Mouse (Mus musculus) heart, embryonic 14.5 days (tissue): ENCODE data around the gene Ccnf. TPM values are rescaled to one million over a fixed set of nuclear protein-coding genes. Genes with fewer than 3 reads are reported as not detected.

Experiments
- ATAC-seq: fragments of 200-750 bp; cut with Nextera tagmentation; 2 replicates; pipeline ENCODE4 v1.8.0; 2017; ENCODE audit warnings: low read depth, moderate TSS enrichment; ENCODE audit not compliant: insufficient number of reproducible peaks, insufficient read depth, low FRiP score
- H3K27ac ChIP-seq, 2 experiments: fragments of 200-500 bp in 1 of 2; fragments of 300-500 bp in 1 of 2; sonication (generic) in 1 of 2; replicated peaks in 1 of 2; 2 replicates each; pipeline ENCODE4 v1.5.1; 2012 to 2014; ENCODE audit warnings: low read depth in 2 of 2, low read length in 2 of 2, control low read depth in 1 of 2, mild to moderate bottlenecking in 1 of 2, mixed read lengths in 1 of 2; ENCODE audit not compliant: control insufficient read depth in 1 of 2, insufficient read depth in 1 of 2
- H3K27me3 ChIP-seq: fragments of 300-500 bp; sonication (generic); 2 replicates; pipeline ENCODE4 v1.6.1; 2014; ENCODE audit warnings: mild to moderate bottlenecking, low read length, control low read depth; ENCODE audit not compliant: control insufficient read depth, insufficient read depth
- H3K36me3 ChIP-seq: fragments of 300-500 bp; sonication (generic); 2 replicates; pipeline ENCODE4 v1.6.1; 2014; ENCODE audit warnings: mild to moderate bottlenecking, control low read depth, low read length, mixed read lengths; ENCODE audit not compliant: control insufficient read depth, insufficient read depth
- H3K4me1 ChIP-seq, 2 experiments: fragments of 200-500 bp in 1 of 2; fragments of 300-500 bp in 1 of 2; sonication (generic) in 1 of 2; 2 replicates each; pipeline ENCODE4 v1.6.1; 2012 to 2014; ENCODE audit warnings: low read length in 2 of 2, control low read depth in 1 of 2, mixed read lengths in 1 of 2; ENCODE audit not compliant: control insufficient read depth in 2 of 2, insufficient read depth in 2 of 2
- H3K4me2 ChIP-seq: fragments of 300-500 bp; sonication (generic); 2 replicates; pipeline ENCODE4 v1.6.1; 2014; ENCODE audit warnings: mild to moderate bottlenecking, low read length
- H3K4me3 ChIP-seq, 2 experiments: fragments of 200-500 bp in 1 of 2; fragments of 300-500 bp in 1 of 2; sonication (generic) in 1 of 2; 2 replicates each; pipeline ENCODE4 v1.5.1; 2012 to 2014; ENCODE audit warnings: low read length in 2 of 2, mild to moderate bottlenecking in 2 of 2, control low read depth in 1 of 2, low read depth in 1 of 2, moderate library complexity in 1 of 2; ENCODE audit not compliant: control insufficient read depth in 1 of 2, insufficient read depth in 1 of 2
- H3K9ac ChIP-seq: fragments of 300-500 bp; sonication (generic); 2 replicates; pipeline ENCODE4 v1.6.1; 2014; ENCODE audit warnings: mild to moderate bottlenecking, low read length
- H3K9me3 ChIP-seq: fragments of 300-500 bp; sonication (generic); 2 replicates; pipeline ENCODE4 v1.6.1; 2016; ENCODE audit warnings: low read length, control low read depth; ENCODE audit not compliant: control insufficient read depth
- WGBS: fragments of 180-500 bp; shearing (Covaris S2); extraction: QIAGEN DNeasy Blood & Tissue Kit; methylation state at CpG from one replicate; pipeline ENCODE4 v1.1.7; 2014; 5-methylcytosine and 5-hydroxymethylcytosine counted together
- polyA plus RNA-seq: library from polyadenylated mRNA; unstranded; fragments of >200 nt; fragmentation: Nextera tagmentation; extraction: Ambion mirVana; gene quantifications from 2 replicates; pipeline ENCODE4 v1.2.1, GENCODE M21; 2014

The Ccnf gene
- polyA plus RNA-seq, 1 experiment from 2014 or later, result 29.1 TPM

DNA sequence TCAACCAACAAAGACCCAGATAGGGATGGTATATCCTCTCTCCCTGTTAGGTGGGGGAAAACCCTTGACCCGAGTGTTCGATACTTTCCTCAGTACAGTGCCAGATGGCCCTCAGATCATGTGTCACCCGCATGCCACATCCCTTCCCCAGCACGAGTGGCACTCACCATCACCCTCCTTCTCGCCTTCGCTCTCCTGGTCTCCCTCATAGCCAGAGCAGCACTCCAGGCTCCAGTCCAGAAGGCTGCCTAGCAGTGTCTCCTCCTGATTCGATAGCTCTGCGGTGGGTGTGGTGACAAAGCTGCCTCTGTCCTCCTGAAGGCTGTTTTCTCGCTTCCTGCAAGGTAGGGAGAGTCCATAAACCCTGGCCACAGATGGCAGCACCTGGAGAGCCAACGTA is 26.5 kb downstream of the Ccnf start:
- Histone ChIP-seq H3K4me1 (peaks cover 6 to 9% of the 10 kb centered on the region in 2 experiments), H3K9ac (no peak overlapping the region), H3K9me3 (no peaks in the 10 kb centered on the region), H3K27me3 (no peaks in the 10 kb centered on the region), H3K4me3 (no peak overlapping the region), H3K27ac (no peak overlapping the region), H3K36me3 (peaks cover 72% of the 10 kb centered on the region), H3K4me2 (no peak overlapping the region)
- WGBS, result 85% methylated on average over 10 of the region's 10 CpGs
- no peak for ATAC-seq

DNA sequence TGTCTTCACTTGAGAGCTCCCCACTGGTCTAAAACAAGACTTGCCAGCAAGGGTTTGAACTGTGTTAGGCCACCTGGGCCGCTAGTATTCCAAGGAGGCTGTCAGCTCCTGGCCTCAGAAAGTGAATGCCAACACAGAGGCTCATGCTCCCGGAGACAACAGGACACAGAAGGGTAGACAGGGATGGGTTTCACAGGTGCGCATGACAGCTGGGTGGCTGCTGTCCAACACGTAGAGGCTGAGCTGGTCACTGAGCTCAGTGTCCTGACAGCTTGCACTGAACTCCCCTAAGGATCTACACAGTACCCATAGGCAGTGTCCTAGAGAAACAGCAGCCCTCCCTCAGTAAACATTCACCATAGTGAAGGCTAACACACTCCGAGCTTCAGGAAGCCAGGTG is 27.8 kb downstream of the Ccnf start:
- Histone ChIP-seq H3K9ac (no peak overlapping the region), H3K4me2 (no peak overlapping the region), H3K9me3 (no peaks in the 10 kb centered on the region), H3K4me1 (peaks cover 9 to 13% of the 10 kb centered on the region in 2 experiments), H3K27me3 (no peaks in the 10 kb centered on the region), H3K27ac (no peak overlapping the region), H3K4me3 (no peak overlapping the region), H3K36me3 (peaks cover 61% of the 10 kb centered on the region)
- WGBS, result 82% methylated on average over 5 of the region's 5 CpGs
- ATAC-seq, result no peak

DNA sequence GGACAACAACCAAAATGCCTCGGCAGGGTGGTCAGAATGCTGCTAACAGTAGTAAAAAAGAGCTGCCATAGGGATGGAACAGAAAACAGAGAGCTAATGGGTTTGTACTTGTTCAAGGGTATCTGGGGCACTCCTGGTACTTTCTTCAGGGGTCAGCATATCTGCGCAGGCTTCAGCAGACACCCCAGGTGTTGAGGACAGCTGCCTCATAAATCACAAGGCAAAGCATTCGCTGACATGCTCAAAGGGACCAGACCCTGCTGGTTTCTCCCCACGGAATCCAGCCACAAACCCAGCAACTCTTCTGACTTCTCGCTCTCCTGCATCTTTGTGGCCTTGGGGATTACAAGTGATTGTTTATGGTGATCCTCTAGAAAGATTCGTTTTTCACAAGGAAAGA is 28.6 kb downstream of the Ccnf start:
- Histone ChIP-seq H3K4me2 (no peak overlapping the region), H3K36me3 (peaks cover 54% of the 10 kb centered on the region), H3K4me3 (no peak overlapping the region), H3K9me3 (no peaks in the 10 kb centered on the region), H3K27me3 (no peaks in the 10 kb centered on the region), H3K4me1 (peaks cover 9 to 13% of the 10 kb centered on the region in 2 experiments), H3K9ac (no peak overlapping the region), H3K27ac (no peak overlapping the region)
- WGBS, result 76% methylated on average over 6 of the region's 6 CpGs
- no peak for ATAC-seq

DNA sequence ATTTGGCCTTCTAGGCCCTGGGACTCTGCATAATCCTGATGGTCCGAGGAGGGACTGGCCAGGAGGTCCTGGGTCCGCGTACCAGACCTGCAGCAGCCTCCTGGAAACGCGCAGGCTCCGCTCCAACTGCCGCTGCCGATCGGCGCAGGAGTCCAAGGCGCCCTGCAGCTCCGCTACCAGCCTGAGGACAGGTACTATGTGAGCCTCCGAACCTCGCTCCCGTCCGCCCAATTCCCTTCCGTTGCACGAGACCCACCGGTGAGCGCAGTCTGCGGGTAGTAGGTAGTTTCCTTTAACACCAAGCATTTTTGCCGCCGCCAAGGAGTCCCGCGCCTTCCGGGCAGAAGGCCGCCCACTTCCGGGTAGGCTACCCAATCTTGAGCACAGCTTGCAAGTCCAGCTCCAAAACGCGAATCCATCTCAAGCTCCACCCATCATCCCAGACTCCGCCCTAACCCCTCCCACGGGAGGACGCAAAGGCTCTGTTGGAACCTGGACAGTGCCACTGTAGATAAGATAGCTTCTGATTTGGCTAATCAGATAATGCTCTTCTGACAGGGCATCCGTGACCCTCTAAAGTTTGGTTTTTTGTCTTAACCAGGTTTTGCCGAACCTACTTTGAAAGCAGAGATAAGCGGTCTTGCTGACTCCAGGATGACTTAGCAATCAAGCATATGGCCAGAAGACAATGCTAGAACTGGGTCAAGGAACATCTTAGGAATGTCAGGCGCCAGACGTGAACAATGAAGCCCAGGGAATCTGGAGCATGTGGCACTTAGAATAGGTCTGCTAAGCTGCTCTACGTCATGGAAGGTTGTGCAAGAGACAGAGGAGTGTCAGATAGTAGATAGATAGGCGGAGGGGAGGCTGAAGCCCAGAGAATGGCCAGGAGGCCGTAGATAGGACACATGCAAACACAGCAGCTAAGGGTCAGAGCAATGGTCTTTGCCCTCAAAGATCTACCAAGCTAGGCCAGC is 30.6 kb downstream of the Ccnf start, which contains the start of gene Tedc2:
Gene Tedc2 (minus strand): TSS at position 417 of the 977 bp plus-strand sequence.
- Histone ChIP-seq H3K27me3 (no peaks in the 10 kb centered on the region), H3K4me1 (peaks cover 9 to 13% of the 10 kb centered on the region in 2 experiments), H3K36me3 (peaks cover 52% of the 10 kb centered on the region), H3K4me2 (peak within 1 kb of the TSS; percentile 75), H3K9ac (peak within 1 kb of the TSS; percentile 85), H3K27ac (peak within 1 kb of the TSS in 1 of 2 experiments; percentile 50; a peak in 3 of 4 replicates), H3K9me3 (no peaks in the 10 kb centered on the region), H3K4me3 (peak within 1 kb of the TSS; percentile 70 to 87)
- peak; percentile 83 for ATAC-seq
- 2% methylated on average over 41 of the region's 41 CpGs for WGBS

DNA sequence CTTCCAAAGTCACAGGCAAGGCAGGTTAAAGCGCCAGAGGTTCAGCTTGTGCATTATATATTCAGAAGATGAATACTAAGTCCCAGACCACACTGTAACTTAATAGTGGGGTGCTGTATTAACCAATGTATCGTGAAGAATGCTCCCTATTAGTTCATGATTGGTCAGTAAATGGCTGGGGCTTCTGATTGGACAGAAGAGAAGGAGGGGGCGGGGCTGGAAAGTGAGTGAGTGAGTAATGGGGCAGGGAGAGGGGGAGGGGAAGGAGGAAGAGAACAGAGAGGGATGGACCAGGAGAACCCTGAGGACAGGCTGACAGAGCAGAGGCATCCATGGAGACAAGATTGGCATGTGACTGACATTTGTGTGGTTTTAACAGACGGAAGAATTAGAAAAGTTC is 34.4 kb downstream of the Ccnf start:
- Histone ChIP-seq H3K27me3 (no peaks in the 10 kb centered on the region), H3K4me3 (no peak overlapping the region), H3K9me3 (no peaks in the 10 kb centered on the region), H3K9ac (no peak overlapping the region), H3K36me3 (peaks cover 24% of the 10 kb centered on the region), H3K4me2 (no peak overlapping the region), H3K4me1 (peaks cover 9 to 18% of the 10 kb centered on the region in 2 experiments), H3K27ac (no peak overlapping the region)
- ATAC-seq, result no peak
- 79% methylated on average over 4 of the region's 4 CpGs for WGBS

DNA sequence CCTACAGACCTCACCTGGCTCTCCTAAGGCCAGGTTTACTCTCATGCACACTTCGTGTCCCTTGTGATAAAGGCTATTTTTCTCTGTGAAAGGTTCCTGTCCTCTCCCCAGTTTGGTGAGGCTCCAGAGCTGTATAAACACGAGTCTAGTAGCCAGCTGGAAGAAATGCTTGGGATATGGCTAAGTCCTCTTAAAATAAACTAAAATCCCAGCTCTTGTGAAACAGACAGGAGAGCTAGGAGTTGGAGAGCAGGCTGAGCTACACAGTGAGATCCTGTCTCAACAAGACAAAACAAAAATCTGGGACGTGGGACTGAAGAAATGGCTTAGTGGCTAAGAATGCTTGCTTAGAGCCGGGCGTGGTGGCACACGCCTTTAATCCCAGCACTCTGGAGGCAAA is 38.1 kb downstream of the Ccnf start:
- H3K36me3 ChIP-seq, result peaks cover 24% of the 10 kb centered on the region
- no peak overlapping the region for H3K4me3 ChIP-seq
- H3K27me3 ChIP-seq, result peaks cover 19% of the 10 kb centered on the region
- no peak overlapping the region for H3K4me2 ChIP-seq
- H3K9me3 ChIP-seq, result no peaks in the 10 kb centered on the region
- peaks cover 19 to 27% of the 10 kb centered on the region in 2 experiments for H3K4me1 ChIP-seq
- no peak for ATAC-seq
- no peak overlapping the region for H3K27ac ChIP-seq
- WGBS, result 68% methylated on average over 6 of the region's 6 CpGs
- no peak overlapping the region for H3K9ac ChIP-seq

DNA sequence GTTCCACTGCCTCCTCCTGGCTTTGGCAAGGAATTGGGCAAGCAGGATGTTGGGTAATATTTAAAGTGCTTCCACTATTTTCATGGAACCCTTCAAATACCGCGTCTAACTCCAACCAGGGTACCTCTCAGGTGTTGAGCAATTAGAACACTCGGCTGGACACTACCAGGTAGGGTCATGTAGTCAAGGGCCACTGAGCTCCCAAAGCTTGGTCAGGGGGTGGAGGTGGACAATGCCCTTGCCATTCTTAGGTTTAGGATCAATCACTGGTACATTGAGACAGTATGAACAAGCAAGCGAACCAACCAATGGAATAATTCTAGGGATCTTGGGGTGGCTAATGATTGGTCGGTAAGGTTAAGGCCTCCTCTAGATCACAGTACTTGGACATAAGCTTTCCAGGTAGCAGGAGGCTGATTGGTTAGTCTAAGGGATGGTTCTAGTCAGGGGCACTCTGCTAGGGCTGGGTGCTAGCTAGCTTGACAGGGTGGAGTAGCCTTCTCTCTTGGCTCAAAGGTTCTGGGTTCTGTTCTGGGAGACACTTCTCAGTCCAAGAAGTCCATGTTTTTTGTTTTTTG is 38.8 kb downstream of the Ccnf start:
- peak overlapping the region; percentile 38 to 43; a peak in 3 of 4 replicates for H3K4me3 ChIP-seq
- ATAC-seq, result no peak
- H3K4me2 ChIP-seq, result peak overlapping the region; percentile 70
- peak overlapping the region; percentile 63; the same call in 1 of the 2 replicates for H3K9ac ChIP-seq
- peaks cover 20 to 33% of the 10 kb centered on the region in 2 experiments for H3K4me1 ChIP-seq
- no peaks in the 10 kb centered on the region for H3K9me3 ChIP-seq
- no peak overlapping the region for H3K27ac ChIP-seq
- peaks cover 25% of the 10 kb centered on the region for H3K27me3 ChIP-seq
- H3K36me3 ChIP-seq, result peaks cover 21% of the 10 kb centered on the region
- WGBS, result 29% methylated on average over 5 of the region's 5 CpGs
